Mouse (Mus musculus): ENCODE results near the gene Tcte2. TPM values are rescaled to one million over a fixed set of nuclear protein-coding genes. Genes with fewer than 3 reads are reported as not detected.

The Tcte2 gene
- total RNA-seq, 2 experiments from 2014 or later: 4.2 to 5.8 TPM

GRCm38 (mm10) chr17:13746330-13746729, 15.3 kb downstream of the Tcte2 start:
- DNase-seq (ENCODE audit: low spot score in 2 of 2): no peak

GRCm38 (mm10) chr17:13745373-13745772, 16.3 kb downstream of the Tcte2 start:
- no peak for DNase-seq (ENCODE audit: low spot score in 2 of 2)

GRCm38 (mm10) chr17:13744824-13745223, 16.8 kb downstream of the Tcte2 start:
- peak in 1 of 2 experiments; percentile 36 for DNase-seq (ENCODE audit: low spot score in 2 of 2)

GRCm38 (mm10) chr17:13744219-13744618, 17.4 kb downstream of the Tcte2 start:
- DNase-seq (ENCODE audit: low spot score in 2 of 2): no peak

GRCm38 (mm10) chr17:13743709-13744079, 17.9 kb downstream of the Tcte2 start:
- no peak for DNase-seq (ENCODE audit: low spot score in 2 of 2)

- no peak for DNase-seq (ENCODE audit: low spot score in 2 of 2)
Measured at GRCm38 (mm10) chr17:13742941-13743708, 18.5 kb downstream of the Tcte2 start.

GRCm38 (mm10) chr17:13742334-13742733, 19.3 kb downstream of the Tcte2 start:
- DNase-seq (ENCODE audit: low spot score in 2 of 2): no peak

- no peak for DNase-seq (ENCODE audit: low spot score in 2 of 2)
Measured at GRCm38 (mm10) chr17:13741611-13742010, 20.0 kb downstream of the Tcte2 start.

GRCm38 (mm10) chr17:13740796-13741195, 20.8 kb downstream of the Tcte2 start:
- no peak for DNase-seq (ENCODE audit: low spot score in 2 of 2)

GRCm38 (mm10) chr17:13739981-13740380, 21.6 kb downstream of the Tcte2 start:
- DNase-seq (ENCODE audit: low spot score in 2 of 2): no peak

- DNase-seq (ENCODE audit: low spot score in 2 of 2): no peak
Measured at GRCm38 (mm10) chr17:13738916-13739315, 22.7 kb downstream of the Tcte2 start.

GRCm38 (mm10) chr17:13738121-13738776, 23.4 kb downstream of the Tcte2 start:
- DNase-seq (ENCODE audit: low spot score in 2 of 2): no peak

- DNase-seq (ENCODE audit: low spot score in 2 of 2): no peak
Measured at GRCm38 (mm10) chr17:13737336-13737735, 24.3 kb downstream of the Tcte2 start.

GRCm38 (mm10) chr17:13735803-13736282, 25.8 kb downstream of the Tcte2 start:
- DNase-seq (ENCODE audit: low spot score in 2 of 2): no peak

GRCm38 (mm10) chr17:13735057-13735456, 26.6 kb downstream of the Tcte2 start:
- no peak for DNase-seq (ENCODE audit: low spot score in 2 of 2)

- no peak for DNase-seq (ENCODE audit: low spot score in 2 of 2)
Measured at GRCm38 (mm10) chr17:13733971-13734370, 27.7 kb downstream of the Tcte2 start.

- DNase-seq (ENCODE audit: low spot score in 2 of 2): no peak
Measured at GRCm38 (mm10) chr17:13732685-13733084, 28.9 kb downstream of the Tcte2 start.

- DNase-seq (ENCODE audit: low spot score in 2 of 2): no peak
Measured at GRCm38 (mm10) chr17:13731727-13732112, 29.9 kb downstream of the Tcte2 start.

- no peak for DNase-seq (ENCODE audit: low spot score in 2 of 2)
Measured at GRCm38 (mm10) chr17:13730980-13731726, 30.5 kb downstream of the Tcte2 start.

GRCm38 (mm10) chr17:13726832-13727355, 34.7 kb downstream of the Tcte2 start:
- DNase-seq (ENCODE audit: low spot score in 2 of 2): no peak

GRCm38 (mm10) chr17:13725004-13725550, 36.5 kb downstream of the Tcte2 start:
- DNase-seq (ENCODE audit: low spot score in 2 of 2): no peak

Measured in gastrocnemius, postnatal 4 days (tissue).